Mouse (Mus musculus) kidney, embryonic 14.5 days (tissue): ENCODE results near the gene Sowaha. TPM values are rescaled to one million over a fixed set of nuclear protein-coding genes. Genes with fewer than 3 reads are reported as not detected.

Experiments used
- ATAC-seq: fragments of 200-750 bp; cut with Nextera tagmentation; 2 replicates; pipeline ENCODE4 v1.8.0; 2017; ENCODE audit warnings: moderate number of reproducible peaks, mild to moderate bottlenecking, moderate TSS enrichment, moderate library complexity; ENCODE audit not compliant: low FRiP score, low TSS enrichment
- H3K27ac ChIP-seq: fragments of 300-500 bp; sonication (generic); 2 replicates; pipeline ENCODE4 v1.5.1; 2014; ENCODE audit warnings: low read depth, mild to moderate bottlenecking, low read length, moderate library complexity, mixed read lengths
- H3K27me3 ChIP-seq: fragments of 300-500 bp; sonication (generic); 2 replicates; pipeline ENCODE4 v1.6.1; 2014; ENCODE audit warnings: mild to moderate bottlenecking, low read length; ENCODE audit not compliant: control insufficient read depth, insufficient read depth
- H3K36me3 ChIP-seq: fragments of 300-500 bp; sonication (generic); 2 replicates; pipeline ENCODE4 v1.6.1; 2014; ENCODE audit warnings: low read length, mixed read lengths; ENCODE audit not compliant: control insufficient read depth, insufficient read depth
- H3K4me1 ChIP-seq: fragments of 300-500 bp; sonication (generic); 2 replicates; pipeline ENCODE4 v1.6.1; 2014; ENCODE audit warnings: low read length, mixed read lengths; ENCODE audit not compliant: control insufficient read depth, insufficient read depth
- H3K4me2 ChIP-seq: fragments of 300-500 bp; sonication (generic); replicated peaks from 2 replicates; pipeline ENCODE4 v1.6.1; 2014; ENCODE audit warnings: low read depth, mild to moderate bottlenecking, low read length
- H3K4me3 ChIP-seq: fragments of 300-500 bp; sonication (generic); 2 replicates; pipeline ENCODE4 v1.5.1; 2014; ENCODE audit warnings: mild to moderate bottlenecking, low read length
- H3K9ac ChIP-seq: fragments of 300-500 bp; sonication (generic); 2 replicates; pipeline ENCODE4 v1.6.1; 2014; ENCODE audit warnings: low read depth, mild to moderate bottlenecking, low read length, moderate library complexity
- H3K9me3 ChIP-seq: fragments of 300-500 bp; sonication (generic); 2 replicates; pipeline ENCODE4 v1.6.1; 2016; ENCODE audit warnings: low read length; ENCODE audit not compliant: control insufficient read depth
- WGBS: fragments of 180-500 bp; shearing (Covaris S2); extraction: QIAGEN DNeasy Blood & Tissue Kit; methylation state at CpG from one replicate; pipeline ENCODE4 v1.1.7; 2014; 5-methylcytosine and 5-hydroxymethylcytosine counted together
- polyA plus RNA-seq: library from polyadenylated mRNA; unstranded; fragments of >200 nt; fragmentation: Nextera tagmentation; extraction: Ambion mirVana; gene quantifications from 2 replicates; pipeline ENCODE4 v1.2.1, GENCODE M21; 2014

Sowaha gene
- polyA plus RNA-seq, result 0.09 and 0.14 TPM in 2 replicates

GRCm38 (mm10) chr11:53479783-53480301, at the start of gene Sowaha, which contains the start of gene Gm9945:
Gene Sowaha, minus strand, starts transcription at chr11:53480274.
Gene Gm9945, plus strand, starts transcription at chr11:53480166.
- H3K27ac ChIP-seq, result no peak within 1 kb of the TSS
- H3K4me2 ChIP-seq, result peak within 1 kb of the TSS; percentile 67
- WGBS, result 2% methylated on average over 40 of the region's 40 CpGs
- peak within 1 kb of the TSS; percentile 50 for H3K9ac ChIP-seq
- H3K4me1 ChIP-seq, result peaks cover 9% of the 10 kb centered on the region; the same call in 1 of the 2 replicates
- H3K36me3 ChIP-seq, result no peaks in the 10 kb centered on the region
- peaks cover 5% of the 10 kb centered on the region; the same call in 1 of the 2 replicates for H3K9me3 ChIP-seq
- peaks cover 47% of the 10 kb centered on the region for H3K27me3 ChIP-seq
- peak; percentile 66 for ATAC-seq
- H3K4me3 ChIP-seq, result peak within 1 kb of the TSS; percentile 42

- H3K27ac ChIP-seq, result no peak overlapping the region
- WGBS, result 58% methylated on average over 6 of the region's 6 CpGs
- no peaks in the 10 kb centered on the region for H3K9me3 ChIP-seq
- no peaks in the 10 kb centered on the region for H3K4me1 ChIP-seq
- ATAC-seq, result no peak
- no peak overlapping the region for H3K9ac ChIP-seq
- peaks cover 6% of the 10 kb centered on the region for H3K36me3 ChIP-seq
- H3K4me2 ChIP-seq, result no peak overlapping the region
- no peaks in the 10 kb centered on the region for H3K27me3 ChIP-seq
- no peak overlapping the region for H3K4me3 ChIP-seq
These were observed 49.1 kb upstream of the Sowaha start for GRCm38 (mm10) chr11:53529253-53529557.

GRCm38 (mm10) chr11:53528397-53529252, 48.6 kb upstream of the Sowaha start:
- no peak overlapping the region for H3K9ac ChIP-seq
- 56% methylated on average over 9 of the region's 9 CpGs for WGBS
- no peaks in the 10 kb centered on the region for H3K4me1 ChIP-seq
- no peak overlapping the region for H3K27ac ChIP-seq
- no peak for ATAC-seq
- H3K9me3 ChIP-seq, result no peaks in the 10 kb centered on the region
- no peak overlapping the region for H3K4me3 ChIP-seq
- H3K27me3 ChIP-seq, result no peaks in the 10 kb centered on the region
- H3K4me2 ChIP-seq, result no peak overlapping the region
- H3K36me3 ChIP-seq, result 0 out of 2 replicates have a peak, but pooled peaks cover 2% of the 10 kb centered on the region

- Histone ChIP-seq H3K27ac (no peak overlapping the region), H3K4me2 (no peak overlapping the region), H3K27me3 (no peaks in the 10 kb centered on the region), H3K9me3 (no peaks in the 10 kb centered on the region), H3K9ac (no peak overlapping the region), H3K4me3 (no peak overlapping the region), H3K36me3 (no peaks in the 10 kb centered on the region), H3K4me1 (0 out of 2 replicates have a peak, but pooled peaks cover 4% of the 10 kb centered on the region)
- no peak for ATAC-seq
- 51% methylated on average over 4 of the region's 4 CpGs for WGBS
These were observed 45.4 kb upstream of the Sowaha start for GRCm38 (mm10) chr11:53525461-53525860.

GRCm38 (mm10) chr11:53524905-53525304, 44.8 kb upstream of the Sowaha start:
- Histone ChIP-seq H3K27ac (no peak overlapping the region), H3K4me2 (no peak overlapping the region), H3K4me3 (no peak overlapping the region), H3K9me3 (no peaks in the 10 kb centered on the region), H3K9ac (no peak overlapping the region), H3K36me3 (no peaks in the 10 kb centered on the region), H3K27me3 (no peaks in the 10 kb centered on the region), H3K4me1 (0 out of 2 replicates have a peak, but pooled peaks cover 4% of the 10 kb centered on the region)
- 77% methylated on average over 6 of the region's 6 CpGs for WGBS
- ATAC-seq, result no peak

- Histone ChIP-seq H3K27ac (no peak overlapping the region), H3K9ac (no peak overlapping the region), H3K36me3 (no peaks in the 10 kb centered on the region), H3K4me3 (no peak overlapping the region), H3K4me2 (no peak overlapping the region), H3K4me1 (0 out of 2 replicates have a peak, but pooled peaks cover 4% of the 10 kb centered on the region), H3K27me3 (no peaks in the 10 kb centered on the region), H3K9me3 (no peaks in the 10 kb centered on the region)
- no peak for ATAC-seq
- WGBS, result 67% methylated on average over 14 of the region's 14 CpGs
These were observed 43.7 kb upstream of the Sowaha start for GRCm38 (mm10) chr11:53523545-53524405.

- H3K4me3 ChIP-seq, result no peak overlapping the region
- H3K27me3 ChIP-seq, result no peaks in the 10 kb centered on the region
- no peaks in the 10 kb centered on the region for H3K9me3 ChIP-seq
- 0 out of 2 replicates have a peak, but pooled peaks cover 4% of the 10 kb centered on the region for H3K4me1 ChIP-seq
- no peaks in the 10 kb centered on the region for H3K36me3 ChIP-seq
- no peak overlapping the region for H3K9ac ChIP-seq
- no peak overlapping the region for H3K27ac ChIP-seq
- no peak overlapping the region for H3K4me2 ChIP-seq
- WGBS, result 28% methylated on average over 9 of the region's 9 CpGs
- ATAC-seq, result no peak
These were observed 42.9 kb upstream of the Sowaha start for GRCm38 (mm10) chr11:53522930-53523329.

- no peaks in the 10 kb centered on the region for H3K9me3 ChIP-seq
- H3K4me3 ChIP-seq, result no peak overlapping the region
- H3K4me2 ChIP-seq, result no peak overlapping the region
- H3K27me3 ChIP-seq, result no peaks in the 10 kb centered on the region
- H3K9ac ChIP-seq, result no peak overlapping the region
- H3K27ac ChIP-seq, result no peak overlapping the region
- no peaks in the 10 kb centered on the region for H3K36me3 ChIP-seq
- WGBS, result 94% methylated on average over 3 of the region's 3 CpGs
- no peak for ATAC-seq
- H3K4me1 ChIP-seq, result 0 out of 2 replicates have a peak, but pooled peaks cover 4% of the 10 kb centered on the region
These were observed 42.3 kb upstream of the Sowaha start for GRCm38 (mm10) chr11:53522362-53522761.
